Mouse (Mus musculus) liver, adult 2 months (tissue): Measurements from ENCODE around the gene Ccn2.

Experiments used
- CTCF ChIP-seq: fragments of 200-500 bp; IDR thresholded peaks from 2 replicates; pipeline ENCODE4 v1.5.1; 2011; ENCODE audit warnings: low read depth, low read length, control low read depth
- POLR2A ChIP-seq: fragments of 200-500 bp; IDR thresholded peaks from 2 replicates; pipeline ENCODE4 v1.6.1; 2011; ENCODE audit warnings: low read length, control low read depth; ENCODE audit not compliant: insufficient read depth; ENCODE audit errors: extremely low read depth

DNA sequence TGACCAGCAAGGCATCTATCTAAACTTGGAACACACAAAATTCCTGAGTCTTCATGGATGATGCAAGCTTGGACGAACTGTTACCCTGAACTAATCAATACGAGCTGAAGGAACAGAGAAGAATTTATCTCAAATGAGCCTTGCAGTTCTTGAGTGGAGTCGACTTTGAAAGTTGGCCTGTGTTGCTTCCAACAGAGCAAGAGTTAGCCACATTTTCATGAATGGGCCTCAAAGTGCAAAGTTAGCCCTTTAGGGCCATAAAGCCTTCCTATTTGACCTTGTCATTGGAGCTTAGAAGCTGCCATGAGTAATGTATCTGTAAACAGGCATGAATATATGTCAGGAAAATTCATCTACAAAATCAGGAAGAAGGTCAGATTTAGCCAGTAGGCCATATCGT, 19.5 kb downstream of the Ccn2 start:
- no peak for TF ChIP-seq CTCF
- no peak for TF ChIP-seq POLR2A
